Mouse (Mus musculus): ENCODE results near the gene Fam83e.

GRCm38 (mm10) chr7:45726419-45726818 lies 5.4 kb downstream of the Fam83e start:
- TF ChIP-seq CTCF (IDR thresholded peaks at IDR 0.05; ENCODE audit: extremely low read depth, insufficient read length, insufficient replicate concordance, low read depth, low read length) (no peak), POLR2A (IDR thresholded peaks at IDR 0.05; ENCODE audit: low read depth, low read length) (no peak)

Measured in small intestine, adult 2 months (tissue).